Mouse (Mus musculus) urinary bladder, postnatal 10 days (tissue): ENCODE measurements around the gene Phactr1.

Experiments
- DNase-seq: peaks from one replicate; pipeline ENCODE4 v3.0.0; 2022; ENCODE audit warnings: low spot score

Gene Phactr1

DNA sequence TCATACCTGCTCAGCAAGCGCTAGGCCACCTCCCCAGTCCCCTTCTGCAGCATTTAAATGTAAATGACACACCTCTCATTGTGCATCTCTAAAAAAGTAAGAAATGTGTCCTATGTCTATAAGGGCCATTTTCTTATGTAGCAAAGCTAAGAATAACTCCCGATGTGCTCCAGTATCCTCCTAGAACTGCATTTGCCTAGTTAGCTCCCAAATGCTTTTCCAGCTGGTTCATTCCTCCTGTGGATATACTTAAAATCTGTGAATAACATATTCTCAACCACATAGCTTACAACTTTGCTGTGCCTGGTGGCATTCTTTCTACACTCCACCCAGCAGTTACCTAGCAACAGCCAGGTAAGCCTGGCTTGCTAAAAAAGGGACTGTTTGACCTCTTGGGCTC lies 349.8 kb downstream of the Phactr1 start:
- DNase-seq: no peak

DNA sequence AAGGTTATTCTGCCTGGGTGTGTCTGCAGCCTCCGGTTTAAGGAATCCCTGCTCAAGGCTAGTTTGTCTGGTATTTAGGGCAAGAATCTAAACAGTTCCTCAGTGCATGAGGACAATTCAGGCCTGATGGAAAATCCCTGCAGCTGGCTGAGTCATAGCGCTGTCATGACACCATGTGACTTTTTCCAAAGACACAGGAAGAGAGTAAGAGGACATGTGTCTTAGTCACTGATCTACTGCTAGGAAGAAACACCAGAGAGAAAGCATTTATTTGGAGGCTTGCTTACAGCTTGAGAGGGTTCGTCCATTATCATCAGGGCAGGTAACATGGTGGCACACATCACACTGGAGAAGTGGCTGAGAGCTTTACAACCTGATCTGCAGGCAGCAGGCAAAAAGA lies 352.0 kb downstream of the Phactr1 start:
- DNase-seq: no peak

DNA sequence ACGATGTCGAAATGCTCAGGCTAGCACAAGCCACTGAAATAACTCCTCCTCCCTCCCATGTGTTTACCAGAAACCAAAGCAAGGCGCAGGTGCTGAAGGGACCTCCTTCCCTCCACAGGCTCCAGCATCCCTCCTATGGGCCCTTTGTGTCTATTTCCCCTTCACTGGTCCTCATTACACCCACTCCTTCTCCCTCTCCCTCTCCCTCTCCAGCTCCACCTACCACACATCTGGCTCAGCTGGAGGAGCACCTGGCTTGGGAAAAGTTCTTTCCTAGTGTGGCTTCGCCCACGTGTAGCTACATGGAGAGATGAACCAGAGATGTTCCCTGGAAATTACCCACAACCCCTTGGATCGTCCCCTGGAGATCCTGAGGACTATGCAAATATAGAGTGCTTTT lies 356.1 kb downstream of the Phactr1 start:
- DNase-seq: no peak

DNA sequence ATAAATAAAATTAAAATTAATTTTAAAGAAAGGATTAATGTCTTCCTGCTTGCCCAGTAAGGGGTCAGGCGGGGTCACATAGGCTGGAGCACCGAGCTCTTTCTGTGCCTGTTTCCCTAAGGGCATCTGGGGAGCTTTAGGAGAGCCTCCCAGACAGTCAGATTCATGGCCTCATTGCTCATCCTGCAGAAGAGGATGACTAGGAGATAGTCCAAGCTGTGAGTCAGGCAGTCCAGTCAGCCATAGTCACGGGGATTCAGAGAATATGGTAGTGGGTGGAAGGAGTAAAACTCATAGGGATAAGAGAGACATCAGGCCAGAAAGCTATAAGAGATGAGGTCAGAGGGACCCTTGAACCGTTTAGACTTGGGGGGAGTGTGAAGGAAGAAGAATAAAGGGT lies 362.3 kb downstream of the Phactr1 start:
- no peak for DNase-seq

DNA sequence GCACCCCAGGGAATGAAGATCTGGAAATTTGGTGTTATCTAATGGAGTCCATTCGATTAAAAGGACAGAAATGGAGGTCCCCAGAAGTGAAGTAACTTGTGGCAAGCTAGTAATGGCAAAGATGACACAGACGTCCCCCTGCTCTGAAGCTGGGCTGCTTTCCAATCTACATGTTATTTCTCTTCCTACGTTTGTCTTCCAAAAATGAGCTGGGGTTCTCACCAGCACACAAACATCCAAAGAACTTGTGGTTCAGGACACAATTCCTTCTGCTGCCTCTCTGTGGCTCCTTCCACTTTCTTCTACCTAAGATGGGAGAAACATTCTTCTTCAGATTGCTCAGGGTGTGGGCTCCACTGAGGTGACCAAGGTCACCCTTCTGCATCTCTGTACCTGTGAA lies 368.1 kb downstream of the Phactr1 start:
- DNase-seq: no peak

DNA sequence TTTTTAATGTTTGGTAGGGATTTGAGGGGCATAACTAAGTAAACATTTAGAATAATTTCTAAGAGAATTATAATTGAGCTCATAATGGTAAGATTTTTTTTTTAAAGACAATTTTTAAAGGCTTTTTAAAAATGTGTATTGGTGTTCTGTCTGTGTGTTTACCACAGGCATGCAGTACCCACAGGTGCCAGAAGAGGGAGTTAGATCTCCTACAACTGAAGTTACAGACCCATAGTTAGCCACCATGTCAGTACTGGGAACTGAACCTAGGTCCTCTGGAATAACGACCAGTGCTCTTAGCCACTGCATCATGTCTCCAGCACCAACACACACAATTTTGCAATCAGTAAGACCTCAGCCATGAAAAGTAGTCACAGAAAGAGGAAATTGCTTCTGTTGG lies 372.8 kb downstream of the Phactr1 start:
- DNase-seq: no peak

DNA sequence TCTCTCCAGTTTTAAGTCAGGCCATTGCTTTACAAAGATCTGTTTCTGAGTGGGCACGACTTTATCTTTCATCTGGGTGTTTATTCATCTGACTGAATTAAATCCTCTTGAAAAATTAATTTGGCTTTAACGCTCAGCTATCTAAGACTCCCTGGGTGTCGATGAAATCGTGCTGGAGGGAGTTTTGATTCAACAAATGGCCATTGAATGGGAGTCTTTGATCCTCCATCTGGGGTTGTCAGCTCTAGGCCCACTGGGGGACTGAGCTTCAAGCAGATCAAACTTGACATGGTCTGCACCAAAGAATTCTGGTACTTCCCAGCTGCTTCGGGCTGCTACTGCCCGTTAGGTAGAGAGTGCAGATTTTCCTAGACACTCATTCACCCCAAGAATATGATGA lies 374.7 kb downstream of the Phactr1 start:
- DNase-seq: no peak

DNA sequence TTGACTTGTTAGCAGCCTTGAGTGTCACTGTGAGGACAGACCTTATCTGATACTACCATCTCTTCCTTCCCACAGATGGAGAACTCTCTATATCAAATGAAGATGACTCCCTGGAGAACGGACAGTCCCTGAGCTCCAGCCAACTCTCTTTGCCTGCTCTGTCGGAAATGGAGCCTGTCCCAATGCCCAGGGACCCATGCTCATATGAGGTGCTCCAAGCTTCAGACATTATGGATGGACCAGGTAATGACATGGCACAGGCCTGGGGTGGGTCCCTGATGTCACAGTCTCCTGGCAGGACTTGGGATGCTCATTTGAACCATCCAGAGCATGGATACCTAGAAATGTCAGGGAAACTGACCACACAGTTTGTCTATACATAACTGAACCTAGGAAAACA lies 376.7 kb downstream of the Phactr1 start:
- no peak for DNase-seq

DNA sequence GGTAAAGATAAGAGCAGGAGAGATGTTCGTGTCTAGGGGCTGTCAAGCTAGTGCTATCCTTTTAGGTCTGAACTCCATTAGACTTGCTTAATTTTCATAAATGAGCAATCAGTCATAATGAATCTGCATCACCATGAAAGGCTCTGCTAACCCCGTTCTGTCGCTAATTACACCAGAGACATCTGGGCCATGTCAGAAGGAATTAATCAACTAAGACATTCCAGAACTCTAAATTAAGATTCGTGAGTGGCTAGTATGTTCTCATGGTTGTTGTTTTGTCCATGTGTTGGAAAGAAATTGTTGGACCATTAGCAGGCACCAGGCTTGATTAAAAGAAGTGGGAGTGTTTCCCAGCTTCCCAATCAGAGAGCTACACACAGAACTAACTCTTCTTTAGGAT lies 382.9 kb downstream of the Phactr1 start:
- no peak for DNase-seq

DNA sequence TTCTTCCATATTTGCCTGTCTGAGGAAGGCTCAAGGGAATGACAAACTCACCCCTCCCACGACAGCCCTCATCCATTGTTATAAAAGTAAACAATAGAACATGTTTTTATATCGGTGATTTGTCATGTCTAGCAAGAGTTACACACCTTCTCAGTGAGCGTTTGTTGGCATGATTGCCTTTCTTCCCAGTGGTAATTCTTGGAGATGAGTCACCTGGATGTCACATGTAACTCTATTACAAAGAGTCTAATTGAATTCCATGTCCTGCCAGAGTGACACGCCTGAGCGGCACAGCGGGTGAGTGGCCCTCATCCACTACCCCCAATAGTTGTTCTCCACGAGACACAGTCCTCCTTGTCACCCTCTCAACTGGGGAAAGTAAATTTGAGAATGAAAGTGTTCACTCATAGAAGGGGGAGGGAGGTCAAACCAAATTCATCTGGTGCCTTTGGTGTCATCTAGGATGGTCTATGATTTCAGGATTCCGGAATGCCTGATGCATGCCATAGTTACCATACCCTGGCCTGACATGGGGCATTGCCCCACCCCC lies 388.4 kb downstream of the Phactr1 start:
- no peak for DNase-seq

DNA sequence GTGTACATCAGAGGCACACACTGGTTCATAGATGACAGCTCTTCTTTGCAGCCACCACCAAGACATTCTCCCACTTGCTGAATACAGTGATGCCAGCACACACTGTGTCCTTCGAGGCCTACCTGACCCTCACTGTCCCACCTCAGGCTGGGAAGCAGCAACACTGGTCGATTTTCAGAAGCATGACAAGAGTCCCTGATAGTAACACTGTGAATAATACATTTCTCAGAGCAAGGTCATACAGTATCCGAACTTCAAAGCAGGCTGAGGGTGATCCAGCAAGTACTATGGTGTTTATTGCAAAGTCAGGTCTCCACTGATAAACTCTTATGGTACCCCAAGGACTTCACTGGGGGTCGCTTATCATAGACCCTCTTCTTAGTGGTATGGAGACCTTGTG lies 390.1 kb downstream of the Phactr1 start:
- no peak for DNase-seq

DNA sequence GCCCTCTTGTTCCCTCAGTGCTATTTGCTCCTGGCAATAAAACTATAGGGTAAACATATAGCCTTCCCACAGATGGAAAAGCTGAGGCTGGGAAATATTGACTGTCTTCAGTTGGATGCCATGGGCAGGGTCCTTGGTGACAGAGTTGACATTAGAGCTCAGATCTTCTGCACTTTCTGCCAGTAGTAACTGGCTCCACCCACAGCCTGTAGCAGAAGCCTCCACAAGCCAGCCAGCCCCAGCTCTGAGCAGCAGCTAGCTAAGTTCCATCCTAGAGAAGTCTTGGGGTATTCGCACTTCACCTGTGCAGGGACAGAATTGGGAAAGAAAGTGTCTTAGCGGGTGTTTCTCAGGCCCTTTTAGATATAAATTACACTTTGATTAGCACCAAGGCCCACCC lies 390.5 kb downstream of the Phactr1 start:
- DNase-seq: no peak

DNA sequence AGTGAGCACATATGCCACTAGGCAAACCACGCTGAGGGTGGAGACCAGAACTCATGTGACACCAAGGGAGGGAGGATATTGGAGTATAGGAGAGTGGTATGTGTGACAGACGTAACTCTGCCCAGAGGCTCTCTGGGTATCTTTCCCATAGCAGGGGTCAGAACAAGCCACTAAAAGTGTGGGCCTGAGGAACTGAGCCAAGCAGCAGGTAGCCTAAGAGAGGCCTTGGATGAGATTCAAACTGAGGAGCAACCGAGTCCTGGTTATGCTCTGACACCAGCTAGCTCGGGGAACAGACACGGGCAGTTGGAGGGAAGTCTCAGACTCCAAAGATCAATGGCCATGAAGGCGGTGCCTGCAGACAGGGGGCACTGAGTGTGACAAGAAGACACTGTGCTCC lies 395.0 kb downstream of the Phactr1 start:
- DNase-seq: no peak

DNA sequence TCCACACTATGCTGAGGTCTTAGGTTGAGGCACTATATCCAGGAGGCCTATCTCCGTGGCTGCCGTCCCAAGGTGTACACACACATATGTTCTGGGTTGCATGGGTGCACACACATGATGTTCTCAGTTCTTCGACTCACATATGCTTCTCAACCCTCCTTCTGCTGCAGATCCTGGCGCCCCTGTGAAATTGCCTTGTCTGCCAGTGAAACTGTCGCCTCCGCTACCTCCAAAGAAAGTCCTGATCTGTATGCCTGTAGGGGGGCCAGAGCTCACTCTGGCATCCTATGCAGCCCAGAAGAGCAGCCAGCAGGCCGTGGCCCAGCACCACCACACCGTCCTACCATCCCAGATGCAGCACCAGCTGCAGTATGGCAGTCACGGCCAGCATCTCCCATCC lies 397.1 kb downstream of the Phactr1 start:
- DNase-seq: no peak

DNA sequence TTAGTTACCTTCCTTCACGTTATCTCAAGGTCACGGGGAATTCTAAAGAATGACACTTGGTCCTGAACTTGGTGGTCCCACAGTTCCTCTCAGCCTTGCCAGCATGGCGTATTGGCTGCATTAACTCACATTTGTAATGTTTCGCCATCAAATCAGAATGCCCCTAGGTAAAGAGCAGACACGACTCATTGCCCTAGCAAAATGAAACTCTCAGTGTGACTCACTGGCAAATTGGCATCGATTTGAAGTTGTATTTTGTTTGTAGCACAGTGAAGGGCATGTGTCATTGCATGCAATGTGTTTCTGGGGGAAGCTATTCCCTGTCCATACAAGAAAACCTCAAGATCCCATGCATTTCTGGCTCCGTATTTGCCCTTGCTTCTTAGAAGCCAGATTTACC lies 404.8 kb downstream of the Phactr1 start:
- no peak for DNase-seq

DNA sequence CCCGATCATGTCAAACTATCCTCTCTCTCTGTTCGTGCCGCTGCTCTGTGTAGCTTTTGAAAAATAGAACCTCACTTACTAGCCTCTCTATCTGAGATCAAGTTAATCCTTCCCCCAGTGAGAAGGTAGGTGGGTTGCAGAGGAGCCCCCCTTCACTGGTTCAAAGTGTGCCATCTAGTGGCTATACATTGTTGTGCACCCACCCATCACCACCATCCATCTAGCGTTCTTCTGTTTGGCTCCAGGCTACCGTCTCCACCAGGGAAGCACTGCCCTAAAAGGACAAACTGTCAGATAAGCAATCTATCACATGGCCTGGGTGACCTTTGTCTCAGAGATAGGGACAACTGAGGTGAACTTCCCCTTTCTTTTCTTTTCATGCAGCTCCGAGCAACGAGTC lies 413.9 kb downstream of the Phactr1 start:
- no peak for DNase-seq

DNA sequence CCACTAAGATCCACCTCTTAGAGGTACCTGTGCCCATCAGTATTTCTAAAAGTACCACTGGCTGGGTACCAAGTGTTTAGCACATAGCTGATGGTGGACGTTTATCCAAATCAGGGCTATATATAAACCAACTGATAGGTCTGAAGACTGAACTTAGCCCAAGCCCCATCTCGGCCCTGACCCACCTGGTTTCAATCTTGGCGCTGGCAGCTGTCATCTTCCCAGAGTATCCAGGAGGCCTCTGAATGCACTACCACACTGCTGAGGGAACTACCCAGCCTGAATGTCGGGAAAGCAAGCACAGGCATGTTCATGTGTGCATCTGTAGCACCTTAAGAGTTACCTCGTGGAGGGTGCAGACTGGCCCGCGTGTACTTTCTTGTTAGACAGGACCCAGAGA lies 422.5 kb downstream of the Phactr1 start:
- DNase-seq: no peak

DNA sequence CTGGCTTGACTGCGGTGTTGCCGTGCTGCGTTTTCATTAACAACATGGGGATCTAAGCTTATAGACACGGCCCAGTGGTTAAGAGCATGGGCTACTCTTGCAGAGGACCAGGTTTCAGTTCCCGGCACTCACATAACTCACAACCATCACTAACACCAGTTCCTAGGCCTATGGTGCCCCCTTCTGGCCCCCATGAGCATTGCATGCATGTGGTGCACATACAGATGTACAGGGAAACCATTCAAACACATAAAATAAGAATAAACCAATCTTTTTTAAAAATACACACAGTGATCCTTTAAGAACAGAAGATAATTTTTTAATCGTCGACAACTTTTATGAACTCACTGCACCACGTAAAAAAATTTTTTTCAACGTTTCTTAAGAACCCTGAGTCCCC lies 424.1 kb downstream of the Phactr1 start:
- no peak for DNase-seq

DNA sequence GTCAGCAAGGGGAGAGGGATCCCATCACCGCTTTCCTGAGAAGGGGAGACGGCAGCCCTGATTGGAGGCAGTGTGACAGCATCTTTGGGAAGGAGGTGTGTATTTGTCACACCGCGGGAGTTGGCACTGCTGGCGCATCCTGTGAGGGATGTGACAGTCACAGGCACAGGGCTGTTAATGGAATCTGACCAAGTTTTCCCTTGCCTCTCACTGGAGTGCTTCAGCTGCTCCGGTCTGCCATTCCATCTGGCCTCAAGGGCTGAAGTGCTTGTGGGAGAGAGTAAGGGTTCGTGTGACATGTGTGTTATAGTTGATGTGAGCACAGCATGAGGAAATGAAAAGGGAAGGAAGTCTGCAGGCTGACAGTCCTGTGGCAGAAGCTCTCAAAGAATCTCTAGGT lies 431.9 kb downstream of the Phactr1 start:
- DNase-seq: no peak

DNA sequence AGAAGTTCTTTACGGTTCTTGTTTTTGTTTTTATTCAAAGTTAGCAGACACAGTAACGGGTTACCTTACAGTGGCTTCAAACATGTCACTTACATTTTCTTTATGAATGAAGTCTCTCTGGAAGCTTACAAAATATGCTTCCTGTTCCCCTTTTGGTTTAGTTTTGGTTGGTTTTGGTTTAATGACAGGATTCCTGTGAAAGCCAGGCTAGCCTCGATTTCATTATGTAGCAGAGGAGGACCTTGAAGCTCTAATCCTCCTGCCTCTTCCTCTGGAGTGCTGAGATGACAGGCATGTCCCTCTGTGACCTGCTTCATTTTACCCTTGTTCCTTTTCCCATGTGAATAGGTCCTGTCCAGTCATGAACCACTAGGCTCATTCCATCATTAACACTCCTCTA lies 432.3 kb downstream of the Phactr1 start:
- no peak for DNase-seq

DNA sequence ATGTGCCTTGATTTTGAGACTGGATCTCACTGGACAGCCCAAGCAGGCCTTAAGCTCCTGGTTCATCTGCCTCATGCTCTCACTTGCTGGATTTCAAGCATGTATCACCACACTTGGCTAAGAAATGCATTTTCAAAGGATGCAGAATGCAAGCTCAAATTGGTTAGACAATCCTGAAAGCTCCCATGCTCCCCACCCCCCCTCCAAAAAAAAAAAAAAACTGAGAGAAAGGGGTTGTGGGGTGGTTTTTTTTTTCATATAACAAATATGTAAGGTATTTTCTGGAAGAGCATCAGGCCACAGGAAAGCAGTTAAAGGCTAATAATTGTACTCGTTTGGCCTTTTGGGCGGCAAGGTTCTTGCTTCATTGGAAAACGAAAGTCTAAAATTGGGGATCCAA lies 432.7 kb downstream of the Phactr1 start:
- no peak for DNase-seq

DNA sequence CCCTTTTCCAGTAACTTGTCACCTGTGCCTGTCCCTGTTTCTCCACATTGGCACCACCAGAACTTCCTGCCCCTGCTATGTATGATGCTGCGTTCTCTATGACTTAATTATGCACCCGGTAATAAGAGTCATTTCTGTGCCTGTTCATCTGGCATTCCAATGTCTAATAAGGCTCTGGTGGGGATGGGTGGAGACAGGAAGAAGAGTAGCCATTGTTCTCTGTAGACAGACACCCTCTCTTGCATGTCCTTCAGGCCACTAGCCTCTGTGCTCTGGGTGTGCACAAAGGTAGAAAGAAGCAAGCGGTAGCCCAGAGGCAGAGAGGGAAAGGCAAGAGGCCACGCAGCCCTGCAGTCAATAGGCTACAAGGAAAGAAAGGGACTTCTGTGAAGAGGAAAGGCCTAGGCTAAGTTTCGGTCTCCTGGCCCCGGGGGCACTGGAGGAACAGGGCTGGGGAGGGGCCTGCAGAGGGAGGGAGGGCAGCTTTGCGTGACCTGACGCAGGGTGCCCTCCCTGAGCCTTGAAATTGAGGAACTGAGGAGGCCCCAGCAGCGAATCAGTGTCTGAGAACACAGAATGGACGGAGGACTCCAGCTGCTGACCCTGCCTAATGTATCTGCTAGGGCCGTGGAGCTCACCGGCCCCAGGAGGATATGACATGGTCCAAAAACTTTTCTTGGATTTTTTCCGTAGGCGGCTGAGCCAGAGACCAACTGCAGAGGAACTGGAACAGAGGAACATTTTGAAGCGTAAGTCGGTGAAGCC lies 442.1 kb downstream of the Phactr1 start:
- DNase-seq: no peak

DNA sequence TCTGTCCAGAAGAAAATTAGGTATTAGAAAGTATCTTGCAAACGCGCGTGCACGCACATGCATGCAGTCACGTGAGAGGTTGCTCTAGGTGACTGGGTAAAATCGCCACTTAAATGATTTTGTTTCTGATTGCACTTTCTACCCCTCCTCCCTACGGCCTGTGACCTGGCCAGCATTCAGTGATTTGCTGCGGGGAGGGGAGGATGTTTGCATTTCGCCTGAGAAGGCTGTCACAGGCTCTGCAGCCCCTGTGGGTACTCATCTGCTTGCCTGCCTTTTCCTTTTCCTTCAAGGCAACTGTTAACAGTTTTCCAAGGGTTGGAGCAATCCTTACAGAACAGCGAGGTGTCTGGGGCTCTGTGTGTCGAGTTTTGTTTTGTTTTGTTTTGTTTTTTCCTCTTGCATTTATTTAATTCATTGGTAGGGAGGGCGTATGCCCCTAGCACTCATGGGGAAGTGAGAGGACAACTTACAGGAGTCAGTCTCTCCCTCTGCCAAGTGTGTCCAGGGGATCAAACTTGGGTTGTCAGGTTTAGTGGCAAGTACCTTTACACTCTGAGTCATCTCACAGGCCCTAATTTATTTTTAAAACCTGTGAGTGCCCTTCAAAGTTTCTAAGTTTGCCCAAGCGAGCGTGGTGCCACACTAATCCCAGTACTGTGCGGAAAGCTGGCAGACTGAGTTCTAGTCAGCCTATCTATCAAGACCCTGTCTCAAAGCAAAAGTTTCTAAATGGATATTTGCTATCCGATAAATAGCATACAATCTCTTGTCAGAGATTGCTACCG lies 443.7 kb downstream of the Phactr1 start:
- no peak for DNase-seq

DNA sequence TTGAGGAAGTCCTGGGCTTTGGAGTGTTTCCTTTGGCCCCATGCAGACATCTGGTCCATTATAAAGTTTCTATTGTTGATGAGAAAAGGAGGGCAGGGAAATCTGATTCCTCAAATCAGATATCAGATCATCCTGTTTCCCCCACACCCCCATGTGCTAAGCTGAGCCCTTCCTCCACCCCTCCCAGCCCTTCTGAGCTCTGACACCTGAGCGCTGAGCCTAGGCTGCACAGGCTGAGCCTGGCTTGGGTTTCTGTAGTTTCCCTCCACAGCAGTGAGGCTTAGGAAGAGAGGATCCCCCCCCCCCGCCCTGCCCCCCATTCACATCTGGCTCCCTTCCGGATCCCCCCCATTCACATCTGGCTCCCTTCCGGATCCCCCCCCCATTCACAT lies 444.3 kb downstream of the Phactr1 start:
- DNase-seq: no peak
